Mouse (Mus musculus): ENCODE data around the gene Fcrl6.

Fcrl6 gene

DNA sequence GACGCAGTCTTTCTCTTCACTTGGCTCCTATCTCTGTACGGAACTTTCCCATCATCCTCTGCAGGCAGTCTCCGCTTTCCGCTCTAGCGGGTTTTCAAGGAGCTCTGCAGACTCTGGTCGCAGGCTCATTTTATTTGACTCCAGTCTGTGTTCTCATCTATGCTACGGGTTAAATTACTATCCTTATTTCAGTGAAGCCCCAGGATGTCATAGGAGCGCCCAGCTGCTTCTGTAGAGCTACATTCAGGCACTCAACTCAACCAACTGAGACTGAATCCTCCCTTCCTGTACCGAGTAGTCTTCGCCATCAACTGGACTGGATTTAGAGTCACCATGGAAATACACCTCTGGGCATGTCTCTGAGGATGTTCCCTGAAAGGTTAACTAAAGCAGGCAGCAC lies 12.3 kb upstream of the Fcrl6 start:
- DNase-seq (ENCODE audit: low read depth, low spot score): no peak

DNA sequence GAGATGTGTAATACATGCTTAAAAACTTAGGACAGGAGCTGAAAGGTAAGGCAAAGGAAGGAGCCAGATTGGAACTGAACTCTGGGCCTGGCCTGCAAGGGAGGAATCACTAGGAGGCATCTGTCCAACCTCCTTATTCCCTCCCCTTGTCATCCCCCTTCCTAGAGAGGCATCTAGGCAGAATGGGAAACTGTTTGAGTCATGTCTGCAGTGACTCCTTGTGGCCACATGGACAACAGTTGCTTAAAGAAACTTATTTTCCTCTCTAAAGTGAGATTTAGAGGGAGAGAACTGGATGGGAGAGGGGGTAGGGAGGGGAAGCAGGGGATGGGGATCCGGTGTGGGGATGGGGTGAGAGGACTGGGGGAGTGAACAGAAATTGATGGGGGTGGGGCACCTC lies 10.4 kb upstream of the Fcrl6 start:
- no peak for DNase-seq (ENCODE audit: low read depth, low spot score)

DNA sequence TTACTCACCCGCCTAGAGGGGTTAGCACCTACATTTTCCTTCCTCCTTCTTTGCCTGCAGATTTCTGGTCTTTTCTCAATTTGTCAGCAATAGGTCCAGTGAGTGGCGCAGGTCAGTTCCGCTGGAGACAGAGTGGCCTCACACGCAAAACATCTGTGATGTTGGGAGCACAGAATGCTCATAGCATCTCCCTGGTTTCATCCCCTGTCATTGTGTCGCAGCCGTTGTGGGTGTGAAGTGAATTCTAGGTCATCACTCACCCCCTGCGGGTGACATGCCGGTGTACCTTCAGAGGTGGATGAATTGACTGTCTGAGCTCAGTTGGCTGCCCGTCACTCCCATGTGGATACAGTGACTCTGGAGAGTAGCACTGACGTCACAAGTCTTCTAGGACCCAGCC lies 9.0 kb upstream of the Fcrl6 start:
- DNase-seq (ENCODE audit: low read depth, low spot score): no peak

DNA sequence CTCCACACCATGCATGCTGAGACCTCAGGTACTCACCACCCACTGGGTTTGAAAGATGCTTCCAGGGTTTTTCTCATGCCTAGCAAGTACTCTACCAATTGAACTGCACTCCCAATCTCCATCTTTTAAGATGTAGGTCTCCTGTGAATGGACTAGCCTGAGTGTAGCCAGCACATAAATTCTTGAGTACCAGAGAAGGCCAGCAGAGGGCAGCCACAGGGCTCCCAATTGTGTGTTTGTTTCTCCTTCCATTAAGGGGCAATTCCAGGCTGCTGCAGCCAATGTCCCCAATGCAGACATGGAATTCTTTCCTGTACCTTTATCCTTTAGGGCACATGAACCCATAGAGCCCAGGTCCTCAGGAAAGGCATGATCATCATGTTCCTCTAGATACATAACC lies 7.9 kb downstream of the Fcrl6 start:
- DNase-seq (ENCODE audit: low read depth, low spot score): no peak

DNA sequence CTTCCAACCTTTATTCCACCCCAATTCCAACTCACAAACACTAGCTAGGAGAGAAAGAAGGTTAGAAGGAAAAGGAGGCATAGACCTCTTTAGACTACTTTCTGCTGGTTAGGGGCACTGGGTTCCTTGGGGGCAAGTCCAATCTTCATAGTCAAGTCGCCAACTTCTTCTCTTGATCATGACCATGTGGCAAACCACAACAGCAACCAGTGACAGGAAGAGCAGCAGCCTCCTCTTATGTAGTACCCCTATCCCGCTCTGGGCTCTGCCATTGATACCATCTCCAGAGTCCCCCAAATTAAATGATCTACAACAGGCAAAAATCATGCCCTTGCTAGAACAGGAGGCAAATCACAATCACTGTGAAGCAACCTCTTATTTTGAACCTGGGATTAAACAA lies 8.4 kb downstream of the Fcrl6 start:
- DNase-seq (ENCODE audit: low read depth, low spot score): no peak

DNA sequence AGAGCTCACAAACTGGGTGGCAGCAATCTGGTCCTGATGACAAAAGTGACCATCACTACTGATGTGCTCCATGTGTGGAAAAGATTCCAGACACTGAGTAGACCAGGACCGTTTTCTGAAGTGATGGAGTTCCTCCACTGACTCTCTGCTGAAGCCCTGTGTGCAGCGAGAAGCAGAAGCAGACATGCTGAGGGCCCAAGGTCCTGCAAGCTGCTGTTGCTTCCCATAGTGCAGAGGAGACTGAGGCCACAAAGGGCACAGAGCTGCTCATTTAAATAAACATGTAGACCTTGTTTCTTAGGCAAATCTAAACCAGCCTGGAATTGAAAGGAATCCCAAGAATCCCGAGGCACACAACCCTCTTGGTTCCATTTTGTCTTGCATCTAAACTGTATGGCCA lies 9.0 kb downstream of the Fcrl6 start:
- DNase-seq (ENCODE audit: low read depth, low spot score): no peak

DNA sequence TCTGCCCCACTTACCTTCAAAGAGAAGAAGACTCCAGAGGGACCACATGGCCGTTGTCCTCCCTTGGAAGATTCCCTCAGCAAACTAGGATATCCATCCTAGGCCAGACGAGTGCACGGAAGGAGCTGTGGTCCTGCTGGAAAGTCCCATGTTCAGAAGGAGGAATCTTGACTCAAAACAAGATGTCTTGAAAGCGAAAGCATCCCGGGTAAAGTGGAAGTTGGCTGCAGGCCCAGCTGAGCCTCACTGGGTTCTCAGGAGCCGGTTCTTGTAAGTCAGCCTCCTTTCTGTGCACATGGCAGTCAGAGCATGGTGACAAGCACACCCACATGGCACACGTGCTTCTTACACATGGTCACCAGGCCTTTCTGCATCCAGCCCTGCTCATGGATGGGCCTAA lies 12.0 kb downstream of the Fcrl6 start, which contains the start of gene Slamf8:
TSS of gene Slamf8 (minus strand) at position 184 of the 400 bp plus-strand sequence.
- DNase-seq (ENCODE audit: low read depth, low spot score): no peak

DNA sequence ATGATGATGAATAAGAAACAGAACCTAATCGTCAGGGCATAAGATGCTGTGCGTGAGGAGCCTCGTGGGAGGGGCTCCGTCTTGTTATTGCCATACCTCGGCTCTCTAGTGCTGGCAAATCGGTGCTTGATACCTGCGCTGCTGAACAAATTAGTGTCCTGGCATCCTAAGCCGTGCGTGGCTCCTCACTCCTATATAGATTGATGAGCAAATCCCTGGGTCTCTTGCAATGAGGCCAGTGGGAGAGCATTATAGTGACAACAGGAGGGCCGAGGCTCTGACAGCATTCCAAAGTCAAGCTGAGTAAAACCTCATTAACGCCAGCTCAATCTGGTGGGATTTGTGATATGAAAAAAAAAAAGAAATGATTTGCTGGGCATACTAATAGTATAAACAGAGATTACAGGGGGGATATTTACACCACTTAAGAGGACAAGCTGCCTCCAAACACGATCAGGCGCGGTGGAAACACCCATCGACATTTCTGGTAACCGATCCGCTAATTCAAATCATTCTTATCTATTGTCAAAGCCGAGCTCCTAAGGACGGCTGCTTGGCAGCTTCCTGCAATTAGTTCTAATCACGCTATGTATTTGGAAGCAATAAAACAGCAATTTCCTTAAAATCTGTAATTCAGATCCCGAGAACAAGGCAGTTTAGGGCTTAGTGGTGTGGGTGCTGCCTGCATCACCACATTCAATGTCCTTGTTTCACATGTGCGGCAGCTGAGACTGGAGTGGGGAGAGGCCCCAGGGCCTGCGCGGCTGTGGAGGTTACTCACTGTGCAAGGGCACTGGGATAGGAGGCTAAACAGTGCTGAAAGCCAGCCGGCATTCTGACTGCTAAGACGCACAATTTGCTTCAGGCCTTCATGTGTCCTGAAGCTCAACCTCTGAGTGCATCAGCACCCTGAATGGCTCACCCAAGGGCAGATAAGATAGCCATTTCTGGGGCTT lies 16.5 kb downstream of the Fcrl6 start:
- no peak for DNase-seq (ENCODE audit: low read depth, low spot score)

DNA sequence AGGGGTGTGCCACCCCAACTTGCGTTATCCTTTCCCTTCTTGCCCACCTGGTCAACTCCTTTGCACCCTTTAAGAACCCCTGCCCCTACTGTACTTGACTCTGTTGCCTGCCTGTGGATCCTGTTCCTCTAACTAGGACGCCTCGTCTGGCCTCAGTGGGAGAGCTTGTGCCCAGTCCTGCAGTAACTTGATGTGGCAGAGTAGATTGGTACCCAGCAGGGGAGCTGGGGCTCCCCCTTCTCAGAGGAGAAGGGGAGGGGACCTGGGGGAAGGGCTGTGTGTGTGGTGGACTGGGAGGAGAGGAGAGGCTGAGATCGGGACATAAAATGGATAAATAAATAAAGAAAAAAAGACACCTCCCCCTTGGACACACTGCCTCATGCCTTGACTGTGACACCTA lies 17.3 kb downstream of the Fcrl6 start:
- DNase-seq (ENCODE audit: low read depth, low spot score): no peak

DNA sequence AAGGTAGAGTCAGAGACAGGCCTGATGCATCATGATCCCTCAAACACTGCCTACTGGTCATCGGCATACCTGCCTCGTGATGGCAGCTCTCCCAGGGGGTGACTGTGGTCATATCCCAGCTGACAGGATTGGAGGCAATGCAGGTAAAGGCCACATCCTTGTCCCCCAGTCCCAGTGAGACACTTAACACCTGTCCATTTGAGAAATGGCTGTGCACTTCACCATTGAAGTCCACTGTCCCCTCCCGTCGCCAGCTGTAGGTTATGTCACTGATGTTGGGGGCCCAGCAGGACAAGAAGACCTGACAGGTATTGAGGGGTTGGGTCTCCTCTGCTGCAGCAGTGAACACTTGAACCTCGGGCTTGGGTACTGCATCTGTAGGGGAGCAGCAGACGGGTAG lies 18.1 kb downstream of the Fcrl6 start:
- no peak for DNase-seq (ENCODE audit: low read depth, low spot score)

DNA sequence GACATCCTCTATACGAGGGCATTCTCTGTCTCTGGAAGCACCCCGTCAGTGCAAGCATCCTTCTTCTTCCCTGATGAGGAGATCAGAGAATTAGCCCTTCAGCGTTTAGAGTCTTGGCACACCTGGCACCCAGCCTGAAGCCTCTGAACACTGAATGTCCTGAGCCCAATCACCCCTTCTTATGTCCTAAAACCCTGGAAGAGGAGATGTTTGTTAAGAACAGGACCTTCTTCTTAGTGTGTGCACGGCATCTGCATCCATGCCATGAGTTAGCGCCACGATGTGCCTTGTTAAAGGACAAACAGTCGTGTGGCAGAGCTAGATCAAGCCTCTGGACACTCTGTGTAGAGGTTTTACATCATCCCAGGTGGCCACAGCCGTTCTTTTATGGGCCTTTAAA lies 19.9 kb downstream of the Fcrl6 start:
- no peak for DNase-seq (ENCODE audit: low read depth, low spot score)

DNA sequence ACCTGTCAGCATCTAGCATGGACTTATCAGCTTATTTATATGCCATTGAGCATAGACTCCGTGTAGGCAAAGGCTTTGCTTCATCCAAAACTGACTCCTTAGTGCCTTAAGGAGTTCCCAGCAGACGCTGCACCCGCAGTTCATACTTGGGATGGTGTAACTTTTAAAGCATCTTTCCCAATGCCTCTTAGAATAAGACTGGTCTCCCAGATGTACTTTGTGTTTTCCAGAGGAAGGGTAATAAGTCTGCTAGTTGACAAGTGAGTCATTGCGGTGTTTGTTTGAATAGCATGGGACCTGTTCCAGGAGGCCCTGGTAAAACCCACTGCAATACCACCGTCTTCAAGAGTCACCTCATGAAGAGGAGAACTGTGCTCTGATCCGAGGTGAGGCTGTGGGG lies 22.2 kb downstream of the Fcrl6 start:
- no peak for DNase-seq (ENCODE audit: low read depth, low spot score)

DNA sequence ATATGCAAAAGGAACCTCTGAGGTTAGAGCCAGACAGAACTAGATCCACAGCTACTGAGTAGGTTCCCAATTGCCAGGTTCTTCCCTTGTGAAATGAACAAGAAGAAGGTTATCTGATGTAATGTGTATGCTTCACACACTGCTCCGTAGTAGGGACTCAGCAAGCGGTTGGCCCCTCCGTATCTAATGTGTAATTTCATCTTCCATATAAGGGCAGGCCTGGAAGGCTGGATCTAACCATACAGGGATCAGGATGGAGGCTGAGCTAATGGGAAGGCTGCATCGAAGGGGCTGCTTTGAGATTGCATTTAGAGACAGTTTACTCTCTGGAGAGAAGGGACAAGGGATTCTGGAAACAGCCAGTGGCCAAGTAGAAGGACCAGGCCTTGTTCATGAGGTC lies 34.6 kb downstream of the Fcrl6 start:
- no peak for DNase-seq (ENCODE audit: low read depth, low spot score)

DNA sequence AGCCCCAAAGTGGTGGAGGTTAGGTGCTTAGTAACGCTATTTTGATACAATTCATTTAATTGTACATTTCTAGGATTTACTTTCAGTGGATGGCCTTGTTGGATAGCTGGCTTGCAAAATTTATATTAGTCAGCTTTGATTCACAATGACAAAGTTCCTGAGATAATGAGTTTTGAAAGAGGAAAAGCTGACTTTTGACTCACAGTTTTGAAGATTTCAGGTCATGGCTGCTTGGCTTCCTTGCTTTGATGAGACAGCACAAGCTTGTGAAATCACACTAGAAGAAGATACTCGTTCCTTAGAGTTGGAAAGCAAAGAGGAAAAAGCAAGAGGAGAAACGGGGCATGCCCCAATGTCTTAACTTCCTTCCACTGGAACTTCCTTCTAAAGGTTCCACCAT lies 36.2 kb downstream of the Fcrl6 start:
- no peak for DNase-seq (ENCODE audit: low read depth, low spot score)

DNA sequence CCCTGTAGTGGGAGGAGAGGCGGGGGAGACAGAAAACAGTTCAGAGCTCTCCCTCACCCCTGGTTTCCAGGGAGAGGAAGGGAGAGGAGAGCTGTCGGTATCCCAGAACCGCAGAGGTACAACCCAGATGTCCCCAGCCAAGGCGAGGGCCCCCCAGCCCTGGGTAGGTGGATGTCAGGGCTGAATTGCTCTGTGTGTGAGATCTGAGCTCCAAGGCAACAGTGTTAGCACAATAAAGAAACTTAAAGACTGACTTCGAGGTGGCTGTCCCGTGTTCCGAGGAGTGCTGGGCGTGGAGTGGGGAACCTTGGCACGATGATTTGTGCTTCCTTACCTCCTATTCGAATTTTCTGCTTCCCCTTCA lies 38.9 kb downstream of the Fcrl6 start:
- no peak for DNase-seq (ENCODE audit: low read depth, low spot score)

DNA sequence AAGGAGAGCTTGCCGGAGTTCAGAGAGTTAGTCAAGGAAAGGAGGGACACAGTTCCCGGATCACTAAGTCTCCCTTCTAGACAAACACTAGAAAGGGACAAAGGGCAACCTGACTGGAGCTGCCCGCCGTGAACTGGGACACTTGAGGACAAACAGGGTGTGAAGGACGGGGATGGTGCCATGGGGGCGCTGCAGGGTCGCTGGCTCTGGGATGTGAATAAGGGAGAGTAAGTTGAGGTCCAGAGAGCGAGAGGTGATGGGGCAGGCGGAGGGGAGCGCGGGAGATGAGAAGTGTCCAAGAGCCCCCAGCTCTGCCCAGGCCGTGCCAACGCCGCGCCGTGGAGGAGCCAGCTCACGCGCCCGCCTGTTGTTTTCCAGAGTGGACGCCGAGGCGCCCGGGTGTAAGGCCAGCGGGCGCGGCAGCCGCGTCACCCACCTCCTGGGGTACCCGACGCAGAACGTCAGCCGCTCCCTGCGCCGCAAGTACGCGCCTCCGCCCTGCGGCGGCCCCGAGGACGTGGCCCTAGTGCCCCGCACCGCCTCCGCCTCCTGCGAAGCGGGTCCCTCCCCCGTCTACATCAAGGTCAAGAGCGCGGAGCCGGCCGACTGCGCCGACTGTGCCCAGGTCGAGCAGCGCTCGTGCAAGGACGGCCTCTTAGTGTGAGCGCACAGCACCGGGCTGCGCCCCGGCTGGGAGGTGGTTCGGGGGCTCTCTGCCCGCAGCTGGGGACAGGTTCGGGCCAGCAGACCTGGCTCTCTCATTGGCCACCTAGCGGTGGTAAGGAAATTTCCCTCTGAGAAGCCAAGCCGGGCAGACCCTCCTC lies 39.5 kb downstream of the Fcrl6 start:
- no peak for DNase-seq (ENCODE audit: low read depth, low spot score)

DNA sequence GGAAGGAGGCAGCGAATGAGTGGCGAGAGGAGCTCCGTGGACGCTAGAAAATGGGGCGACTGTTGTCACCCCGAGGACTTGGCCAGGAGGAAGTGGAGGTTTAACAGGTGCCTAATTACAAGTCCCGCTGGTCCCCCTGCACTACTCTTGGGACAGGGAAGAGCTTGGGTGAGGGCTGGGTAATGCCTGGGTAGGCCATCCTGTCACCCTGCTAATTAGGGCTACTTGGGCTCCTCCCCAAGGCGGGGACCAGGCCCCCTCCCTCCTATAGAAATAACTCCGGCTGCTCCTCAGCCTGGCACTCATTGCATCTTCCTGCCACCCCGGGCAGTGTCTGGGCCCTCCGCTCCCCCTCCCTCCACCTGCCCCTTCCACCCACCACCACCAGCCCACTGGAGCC lies 46.7 kb downstream of the Fcrl6 start, which contains the start of gene Vsig8:
TSS of gene Vsig8 (plus strand) at position 301 of the 400 bp plus-strand sequence.
- no peak for DNase-seq (ENCODE audit: low read depth, low spot score)

DNA sequence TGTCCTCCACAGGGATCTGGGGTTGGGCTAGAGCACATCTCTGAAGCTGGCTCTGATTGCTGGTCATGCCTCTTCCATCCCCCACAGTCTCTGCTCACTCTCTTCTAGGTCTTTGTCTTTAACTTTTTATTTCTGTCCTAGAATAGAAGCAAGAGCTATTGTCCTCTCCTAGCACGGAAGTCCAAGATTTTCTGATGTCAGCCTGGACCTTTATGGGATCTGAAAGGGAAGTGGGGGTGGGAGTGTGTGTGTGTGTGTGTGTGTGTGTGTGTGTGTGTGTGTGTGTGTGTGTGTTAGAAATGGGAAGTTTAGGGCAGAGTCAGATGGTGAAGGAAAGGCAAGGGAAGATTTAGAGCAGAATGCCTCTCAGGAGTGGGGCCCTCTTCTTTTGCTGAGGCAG lies 49.7 kb downstream of the Fcrl6 start:
- DNase-seq (ENCODE audit: low read depth, low spot score): no peak

DNA sequence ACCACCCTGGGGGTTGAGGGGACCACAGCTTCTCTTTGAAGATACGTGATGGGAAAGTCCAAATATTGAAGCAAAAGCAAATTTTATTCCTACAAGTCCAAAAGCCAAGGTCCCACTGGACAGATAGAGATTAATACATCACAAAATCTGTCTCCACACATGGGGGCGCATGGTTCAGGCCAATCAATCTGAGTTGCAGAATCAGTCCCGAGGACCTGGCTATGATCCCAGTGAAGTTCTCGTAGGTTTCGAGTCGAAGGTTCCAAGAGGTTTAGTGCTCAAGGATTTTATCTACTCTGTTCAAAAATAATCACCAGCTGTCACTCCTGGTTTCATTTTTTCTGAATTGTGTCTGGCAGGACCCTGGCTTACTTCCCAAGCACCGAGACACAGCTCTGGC lies 51.3 kb downstream of the Fcrl6 start:
- no peak for DNase-seq (ENCODE audit: low read depth, low spot score)

DNA sequence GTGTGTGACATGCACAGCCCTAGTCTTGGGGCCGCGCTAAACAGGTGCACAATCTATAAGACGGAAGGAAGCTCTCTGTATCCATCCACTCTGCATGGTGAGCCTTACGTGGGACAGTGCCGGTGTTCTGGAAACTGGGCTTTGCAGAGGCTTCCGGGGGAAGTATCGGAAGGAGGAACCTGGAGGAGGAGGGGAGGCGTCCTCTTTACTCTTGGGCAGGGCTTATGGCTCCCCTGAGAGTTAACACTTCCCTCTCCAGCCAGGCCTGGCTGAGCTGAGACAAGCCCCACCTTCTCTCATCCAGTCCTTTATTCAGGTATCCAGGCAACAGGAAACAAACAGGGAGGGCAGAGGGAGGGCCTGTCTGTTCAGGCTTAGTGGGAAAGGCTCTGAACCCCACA lies 51.8 kb downstream of the Fcrl6 start:
- DNase-seq (ENCODE audit: low read depth, low spot score): no peak

DNA sequence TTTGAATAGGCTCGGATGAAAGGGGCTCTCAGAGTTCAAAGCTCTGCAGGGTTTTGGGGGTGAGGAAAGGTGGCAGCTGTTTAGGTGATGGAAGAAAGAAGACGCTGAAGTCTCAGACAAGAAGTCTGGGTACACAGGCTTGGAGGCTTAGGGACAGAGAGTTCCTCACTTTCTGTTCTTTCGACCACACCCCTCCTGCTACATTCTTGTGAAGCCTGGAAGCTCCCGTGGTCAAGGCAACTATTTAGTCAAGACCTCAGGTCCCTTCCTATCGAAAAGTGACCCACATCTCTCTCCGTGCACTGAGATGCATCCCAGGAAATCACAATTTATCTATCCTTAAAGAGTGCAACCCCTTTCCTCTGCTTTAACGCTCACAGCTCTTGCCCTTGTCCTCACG lies 52.6 kb downstream of the Fcrl6 start:
- DNase-seq (ENCODE audit: low read depth, low spot score): no peak

DNA sequence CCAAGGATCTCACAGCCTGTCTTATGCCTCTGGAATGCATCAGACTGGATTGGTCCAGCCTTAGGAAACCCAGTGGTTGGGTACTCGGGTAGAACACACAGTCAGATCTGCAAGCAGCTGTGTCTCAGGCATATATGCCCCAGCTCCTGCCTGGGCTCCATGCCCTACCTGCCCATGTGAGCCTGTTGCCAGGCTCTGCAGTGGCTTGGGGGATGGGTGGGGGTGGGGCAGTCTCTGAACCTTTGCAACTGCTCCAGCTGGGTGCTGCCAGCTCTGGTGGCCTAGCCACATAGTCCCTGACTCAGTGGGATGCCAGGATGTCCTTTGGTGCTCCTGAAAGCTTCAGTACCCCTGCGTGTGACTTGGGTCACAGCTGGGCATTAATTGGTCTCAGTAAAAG lies 53.0 kb downstream of the Fcrl6 start:
- DNase-seq (ENCODE audit: low read depth, low spot score): no peak

DNA sequence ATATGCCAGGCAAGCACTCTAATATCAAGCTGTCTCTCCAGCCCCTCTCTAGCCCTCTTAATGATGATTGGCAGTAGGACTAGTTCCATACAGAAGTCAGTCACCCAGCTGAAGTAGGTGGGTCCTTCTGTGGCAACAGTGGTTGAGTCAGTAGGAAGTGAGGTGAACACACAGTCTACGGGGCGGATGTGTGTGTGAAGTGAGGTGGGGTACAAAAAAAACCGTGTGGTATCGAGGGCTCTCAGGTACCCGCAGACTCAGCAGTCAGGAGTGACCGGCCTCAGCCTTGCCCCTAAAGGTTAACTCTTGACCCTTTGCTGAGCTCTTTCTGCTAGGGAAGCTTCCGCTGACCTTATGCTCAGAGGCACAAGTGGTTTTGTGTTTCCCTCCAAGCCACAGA lies 53.9 kb downstream of the Fcrl6 start:
- DNase-seq (ENCODE audit: low read depth, low spot score): no peak

Measured in c-Kit-negative CD71-positive TER-119-positive erythroid progenitor cells, embryonic 14.5 days (primary cell).